Mouse (Mus musculus): ENCODE data around the gene Flt4. TPM values are rescaled to one million over a fixed set of nuclear protein-coding genes. Genes with fewer than 3 reads are reported as not detected.

Flt4 gene
- polyA plus RNA-seq, 2 experiments: 2.2 to 2.8 TPM

- no peak for DNase-seq (ENCODE audit: low read depth in 3 of 3, low spot score in 3 of 3)
- ATAC-seq (ENCODE audit: insufficient read depth): no peak
- Histone ChIP-seq H3K27ac (no peak overlapping the region), H3K4me2 (ENCODE audit: low read depth) (no peak overlapping the region), H3K9ac (replicated peaks) (no peak overlapping the region), H3K4me3 (ENCODE audit: insufficient read depth in 1 of 2, low read depth in 2 of 2, low read length in 2 of 2) (no peak overlapping the region), H3K36me3 (replicated peaks; ENCODE audit: control insufficient read depth, insufficient read depth, low read depth) (no peaks in the 10 kb centered on the region), H3K27me3 (ENCODE audit: control insufficient read depth, insufficient read depth, low read length) (no peaks in the 10 kb centered on the region; the same call in 1 of the 2 replicates), H3K9me3 (ENCODE audit: control insufficient read depth, low read length) (no peaks in the 10 kb centered on the region), H3K4me1 (replicated peaks; ENCODE audit: control insufficient read depth in 2 of 2, insufficient read depth in 2 of 2, low read length in 1 of 2) (no peaks in the 10 kb centered on the region)
- 23% methylated on average over 2 of the region's 2 CpGs for WGBS (ENCODE audit: insufficient replicate concordance)
- TF ChIP-seq EP300 (IDR thresholded peaks at IDR 0.05; ENCODE audit: low read depth) (no peak), CTCF (IDR thresholded peaks at IDR 0.05; ENCODE audit: low read depth) (no peak)
These were observed 23.2 kb downstream of the Flt4 start for GRCm38 (mm10) chr11:49632256-49632655.

GRCm38 (mm10) chr11:49634101-49634500 is 25.0 kb downstream of the Flt4 start:
- DNase-seq (ENCODE audit: low read depth in 3 of 3, low spot score in 3 of 3): no peak
- Histone ChIP-seq H3K9ac (replicated peaks) (no peak overlapping the region), H3K4me1 (replicated peaks; ENCODE audit: control insufficient read depth in 2 of 2, insufficient read depth in 2 of 2, low read length in 1 of 2) (no peaks in the 10 kb centered on the region), H3K27me3 (ENCODE audit: control insufficient read depth, insufficient read depth, low read length) (no peaks in the 10 kb centered on the region; the same call in 1 of the 2 replicates), H3K36me3 (replicated peaks; ENCODE audit: control insufficient read depth, insufficient read depth, low read depth) (no peaks in the 10 kb centered on the region), H3K27ac (no peak overlapping the region), H3K4me3 (ENCODE audit: insufficient read depth in 1 of 2, low read depth in 2 of 2, low read length in 2 of 2) (no peak overlapping the region), H3K4me2 (ENCODE audit: low read depth) (peak overlapping the region; percentile 23; the same call in 1 of the 2 replicates), H3K9me3 (ENCODE audit: control insufficient read depth, low read length) (no peaks in the 10 kb centered on the region)
- 35% methylated on average over 22 of the region's 22 CpGs for WGBS (ENCODE audit: insufficient replicate concordance)
- no peak for ATAC-seq (ENCODE audit: insufficient read depth)
- TF ChIP-seq CTCF (IDR thresholded peaks at IDR 0.05; ENCODE audit: low read depth): no peak
- TF ChIP-seq EP300 (IDR thresholded peaks at IDR 0.05; ENCODE audit: low read depth): no peak

- DNase-seq (ENCODE audit: low read depth in 3 of 3, low spot score in 3 of 3): no peak
- ATAC-seq (ENCODE audit: insufficient read depth): no peak
- Histone ChIP-seq H3K27ac (no peak overlapping the region), H3K4me2 (ENCODE audit: low read depth) (no peak overlapping the region), H3K9ac (replicated peaks) (no peak overlapping the region), H3K36me3 (replicated peaks; ENCODE audit: control insufficient read depth, insufficient read depth, low read depth) (no peaks in the 10 kb centered on the region), H3K4me1 (replicated peaks; ENCODE audit: control insufficient read depth in 2 of 2, insufficient read depth in 2 of 2, low read length in 1 of 2) (no peaks in the 10 kb centered on the region), H3K9me3 (ENCODE audit: control insufficient read depth, low read length) (no peaks in the 10 kb centered on the region), H3K4me3 (ENCODE audit: insufficient read depth in 1 of 2, low read depth in 2 of 2, low read length in 2 of 2) (no peak overlapping the region), H3K27me3 (ENCODE audit: control insufficient read depth, insufficient read depth, low read length) (no peaks in the 10 kb centered on the region; the same call in 1 of the 2 replicates)
- no peak for TF ChIP-seq EP300 (IDR thresholded peaks at IDR 0.05; ENCODE audit: low read depth)
- no peak for TF ChIP-seq CTCF (IDR thresholded peaks at IDR 0.05; ENCODE audit: low read depth)
- 46% methylated on average over 6 of the region's 6 CpGs for WGBS (ENCODE audit: insufficient replicate concordance)
These were observed 26.6 kb downstream of the Flt4 start for GRCm38 (mm10) chr11:49635671-49636070.

GRCm38 (mm10) chr11:49636449-49636848 is 27.4 kb downstream of the Flt4 start:
- H3K9me3 ChIP-seq (ENCODE audit: control insufficient read depth, low read length): no peaks in the 10 kb centered on the region
- no peak overlapping the region for H3K27ac ChIP-seq
- TF ChIP-seq CTCF (IDR thresholded peaks at IDR 0.05; ENCODE audit: low read depth) (peak; percentile 87), EP300 (IDR thresholded peaks at IDR 0.05; ENCODE audit: low read depth) (no peak)
- no peak overlapping the region for H3K4me3 ChIP-seq (ENCODE audit: insufficient read depth in 1 of 2, low read depth in 2 of 2, low read length in 2 of 2)
- DNase-seq (ENCODE audit: low read depth in 3 of 3, low spot score in 3 of 3): no peak
- no peak overlapping the region for H3K9ac ChIP-seq (replicated peaks)
- no peaks in the 10 kb centered on the region for H3K36me3 ChIP-seq (replicated peaks; ENCODE audit: control insufficient read depth, insufficient read depth, low read depth)
- no peaks in the 10 kb centered on the region for H3K4me1 ChIP-seq (replicated peaks; ENCODE audit: control insufficient read depth in 2 of 2, insufficient read depth in 2 of 2, low read length in 1 of 2)
- 18% methylated on average over 11 of the region's 11 CpGs for WGBS (ENCODE audit: insufficient replicate concordance)
- no peak overlapping the region for H3K4me2 ChIP-seq (ENCODE audit: low read depth)
- no peaks in the 10 kb centered on the region; the same call in 1 of the 2 replicates for H3K27me3 ChIP-seq (ENCODE audit: control insufficient read depth, insufficient read depth, low read length)
- ATAC-seq (ENCODE audit: insufficient read depth): no peak

GRCm38 (mm10) chr11:49645677-49646076 is 36.6 kb downstream of the Flt4 start:
- WGBS (ENCODE audit: insufficient replicate concordance): 39% methylated on average over 7 of the region's 8 CpGs
- ATAC-seq (ENCODE audit: insufficient read depth): no peak
- no peak overlapping the region for H3K9ac ChIP-seq (replicated peaks)

More at GRCm38 (mm10) chr11:49645677-49646076, 36.6 kb downstream of the Flt4 start:
- H3K4me1 ChIP-seq (replicated peaks; ENCODE audit: control insufficient read depth in 2 of 2, insufficient read depth in 2 of 2, low read length in 1 of 2): peaks cover 0 to 3% of the 10 kb centered on the region in 2 experiments; a peak in 2 of 4 replicates
- TF ChIP-seq CTCF (IDR thresholded peaks at IDR 0.05; ENCODE audit: low read depth) (no peak), EP300 (IDR thresholded peaks at IDR 0.05; ENCODE audit: low read depth) (no peak)
- no peak overlapping the region for H3K4me2 ChIP-seq (ENCODE audit: low read depth)
- no peaks in the 10 kb centered on the region for H3K27me3 ChIP-seq (ENCODE audit: control insufficient read depth, insufficient read depth, low read length)
- H3K36me3 ChIP-seq (replicated peaks; ENCODE audit: control insufficient read depth, insufficient read depth, low read depth): no peaks in the 10 kb centered on the region
- H3K4me3 ChIP-seq (ENCODE audit: insufficient read depth in 1 of 2, low read depth in 2 of 2, low read length in 2 of 2): no peak overlapping the region
- H3K27ac ChIP-seq: no peak overlapping the region
- DNase-seq (ENCODE audit: low read depth in 3 of 3, low spot score in 3 of 3): no peak
- H3K9me3 ChIP-seq (ENCODE audit: control insufficient read depth, low read length): no peaks in the 10 kb centered on the region
